Mouse (Mus musculus): ENCODE measurements around the gene Ecel1. TPM values are rescaled to one million over a fixed set of nuclear protein-coding genes. Genes with fewer than 3 reads are reported as not detected.

Ecel1 gene
- total RNA-seq (2021): 0.67 and 0.73 TPM in 2 replicates
- long read RNA-seq: 0 reads

DNA sequence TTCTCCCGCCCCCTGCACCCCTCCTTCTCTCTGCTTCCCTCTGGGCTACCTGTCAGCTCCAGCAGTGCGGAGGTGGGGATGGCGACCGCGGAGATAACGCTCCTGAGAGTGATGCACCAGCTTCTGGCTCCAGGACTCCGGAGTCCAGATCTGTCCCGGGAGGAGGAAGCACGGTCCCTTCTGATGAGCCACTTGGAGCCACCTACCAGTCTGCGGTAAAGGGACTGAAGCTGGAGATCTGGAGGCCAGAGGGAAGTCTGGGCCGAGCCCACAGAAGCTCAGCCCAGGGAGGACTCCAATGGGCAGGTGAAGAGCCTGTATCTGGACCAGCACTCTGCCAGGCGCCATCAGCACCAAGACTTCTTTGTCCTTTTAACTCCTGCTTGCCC, at the start of gene Ecel1:
Gene Ecel1, minus strand, starts transcription at position 323 of the 389 bp plus-strand sequence.
- no peak for DNase-seq

DNA sequence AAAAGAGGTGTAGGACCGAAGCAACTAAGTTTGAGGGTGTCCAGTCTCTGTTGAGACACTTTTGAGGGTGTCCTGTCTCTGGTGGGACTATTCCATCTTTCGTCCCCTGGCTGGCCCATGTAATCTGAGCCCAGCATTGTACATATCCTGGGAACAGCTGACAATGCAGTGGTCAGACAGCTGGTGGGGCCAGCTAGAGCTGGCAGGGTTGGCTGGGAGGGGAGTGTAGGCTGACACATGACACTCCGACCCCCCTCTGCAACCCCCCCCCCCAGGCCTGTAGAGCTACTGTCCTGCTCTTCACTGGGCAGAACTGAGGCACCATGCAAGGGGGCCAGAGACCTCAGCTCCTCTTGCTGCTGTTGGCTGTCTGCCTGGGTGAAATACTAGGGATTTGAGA, 49.2 kb upstream of the Ecel1 start:
- DNase-seq: no peak

DNA sequence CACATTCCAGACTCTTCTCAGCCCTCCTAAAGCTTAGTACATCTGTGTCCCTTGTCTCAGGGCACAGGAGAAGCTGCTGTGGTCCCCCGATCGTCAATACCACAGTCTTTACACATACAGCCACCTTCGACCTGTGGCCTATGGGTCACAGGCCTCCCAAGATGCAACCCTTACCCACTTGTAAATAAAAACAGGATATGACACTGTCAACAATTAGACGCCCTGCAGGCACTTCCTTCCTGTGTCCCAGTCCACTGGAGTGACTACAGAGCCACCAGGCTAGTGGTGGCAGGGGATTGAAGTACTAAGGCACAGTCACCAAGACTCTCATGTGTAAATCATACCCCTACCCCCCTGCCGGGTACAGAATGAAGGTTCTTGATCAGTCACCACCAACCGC, 48.7 kb upstream of the Ecel1 start:
- no peak for DNase-seq

DNA sequence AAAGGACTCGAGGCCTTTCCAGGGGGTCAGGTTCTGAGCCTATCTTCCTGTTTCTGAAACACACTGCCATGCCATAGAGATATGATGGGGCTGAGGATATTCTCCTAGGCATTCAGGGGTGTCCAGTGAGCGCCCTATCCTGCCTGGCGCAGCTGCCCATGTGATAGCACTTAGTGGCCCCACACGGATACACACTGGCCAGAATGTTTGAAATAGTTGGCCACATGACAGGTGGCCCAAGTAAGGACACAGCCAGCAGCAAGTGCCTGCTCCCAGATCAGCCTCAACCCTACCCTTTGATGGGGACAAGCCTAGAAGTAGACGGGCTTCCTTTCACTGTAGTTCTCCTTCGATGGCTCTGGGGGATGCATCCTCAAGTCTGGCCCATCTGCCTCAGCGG, 48.1 kb upstream of the Ecel1 start, which contains the start of gene Chrng:
Gene Chrng, plus strand, starts transcription at position 193 of the 400 bp plus-strand sequence.
- DNase-seq: no peak

DNA sequence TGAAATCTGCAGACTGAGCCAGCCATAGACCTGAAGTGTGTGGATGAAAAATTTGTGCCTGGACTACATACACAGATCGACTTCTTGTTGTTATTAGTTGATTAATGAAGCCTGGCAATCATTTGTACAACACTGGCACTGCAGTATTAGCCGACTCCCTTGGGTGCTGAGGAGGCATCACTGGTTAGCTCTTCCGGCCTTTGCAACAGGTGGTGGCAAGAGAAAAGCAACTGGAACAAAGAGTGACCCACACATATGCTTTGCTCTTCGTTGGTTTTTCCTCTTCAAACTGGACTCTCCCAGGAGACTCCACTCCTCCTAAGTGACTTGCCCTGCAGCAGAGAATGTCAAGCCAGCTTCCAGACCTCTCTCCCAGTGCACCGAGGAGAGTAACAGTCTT, 47.5 kb upstream of the Ecel1 start:
- no peak for DNase-seq

DNA sequence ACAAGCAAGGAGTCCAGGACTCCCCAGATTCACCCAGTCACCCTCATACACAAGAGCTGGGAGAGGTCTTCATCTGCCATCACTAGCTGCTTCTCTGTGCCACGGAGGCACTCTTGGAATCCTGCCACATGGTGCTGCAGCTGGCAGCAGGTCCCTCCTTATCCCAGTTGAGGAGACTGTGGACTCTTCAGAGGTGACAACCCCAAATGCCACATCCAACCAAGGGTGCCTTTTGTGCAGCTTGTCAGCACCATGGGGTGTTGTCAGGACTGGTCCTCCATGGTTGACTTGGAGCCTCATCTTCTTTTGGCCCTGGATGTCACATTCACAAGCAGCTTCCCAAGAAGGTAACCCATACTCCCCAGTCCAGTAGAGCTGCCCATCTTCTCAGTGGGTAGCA, 45.5 kb upstream of the Ecel1 start:
- no peak for DNase-seq

DNA sequence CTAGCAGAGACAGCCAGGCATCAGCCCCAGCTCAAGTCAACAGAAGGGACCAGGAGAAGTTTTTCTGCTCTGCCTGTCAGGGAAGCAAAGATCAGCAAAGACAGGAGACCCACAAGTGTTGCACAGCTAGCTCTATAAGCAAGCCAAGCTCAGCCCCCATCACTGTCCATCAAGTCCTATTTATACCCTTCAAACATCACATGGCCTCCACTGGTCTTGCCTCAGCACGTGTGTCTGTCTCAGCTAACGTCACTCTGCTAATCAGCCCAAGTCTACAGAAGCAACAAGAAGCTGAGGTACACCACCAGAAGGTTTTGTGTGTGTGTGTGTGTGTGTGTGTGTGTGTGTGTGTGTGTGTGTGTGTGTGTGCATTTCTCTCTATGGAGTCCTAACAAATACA, 44.5 kb upstream of the Ecel1 start:
- no peak for DNase-seq

DNA sequence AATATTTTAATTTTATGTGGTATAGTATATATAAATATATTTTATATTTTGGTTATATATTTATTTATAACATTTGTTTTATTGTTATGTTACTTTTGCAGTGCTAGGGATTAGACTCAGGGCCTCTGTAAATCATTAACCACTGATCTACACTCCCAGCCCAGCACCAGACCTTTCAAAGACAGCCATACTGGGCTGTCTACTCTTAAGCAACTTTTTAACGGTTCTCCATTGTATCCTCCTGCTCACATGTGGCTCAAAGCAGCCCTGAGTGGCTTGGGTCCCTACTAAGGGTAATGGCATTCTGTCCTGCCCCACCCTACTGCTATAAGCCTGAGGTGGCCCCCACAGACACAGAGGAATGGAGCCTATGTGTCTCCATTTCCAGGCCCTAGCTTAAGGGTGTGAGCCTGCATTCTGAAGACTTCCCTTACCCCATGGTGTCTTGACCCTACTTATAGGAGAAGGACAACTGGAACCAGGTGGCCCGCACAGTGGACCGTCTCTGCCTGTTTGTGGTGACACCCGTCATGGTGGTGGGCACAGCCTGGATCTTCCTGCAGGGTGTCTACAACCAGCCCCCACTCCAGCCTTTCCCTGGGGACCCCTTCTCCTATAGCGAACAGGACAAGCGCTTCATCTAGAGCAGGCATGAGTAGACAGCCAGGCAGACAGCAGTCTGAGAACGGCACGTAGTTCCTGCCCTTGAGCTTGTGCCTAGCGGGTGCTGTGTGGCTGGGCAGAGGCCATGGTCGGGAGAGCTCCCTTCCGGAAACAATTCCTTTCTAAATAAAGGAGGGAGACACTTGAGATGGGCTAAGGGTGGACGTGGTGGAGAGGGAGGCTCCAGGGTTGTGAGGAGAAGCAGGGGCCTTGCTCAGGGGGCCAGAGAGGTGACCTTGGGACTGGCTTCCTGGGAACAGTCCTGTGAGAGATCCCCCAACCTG, 42.1 kb upstream of the Ecel1 start:
- DNase-seq: no peak

DNA sequence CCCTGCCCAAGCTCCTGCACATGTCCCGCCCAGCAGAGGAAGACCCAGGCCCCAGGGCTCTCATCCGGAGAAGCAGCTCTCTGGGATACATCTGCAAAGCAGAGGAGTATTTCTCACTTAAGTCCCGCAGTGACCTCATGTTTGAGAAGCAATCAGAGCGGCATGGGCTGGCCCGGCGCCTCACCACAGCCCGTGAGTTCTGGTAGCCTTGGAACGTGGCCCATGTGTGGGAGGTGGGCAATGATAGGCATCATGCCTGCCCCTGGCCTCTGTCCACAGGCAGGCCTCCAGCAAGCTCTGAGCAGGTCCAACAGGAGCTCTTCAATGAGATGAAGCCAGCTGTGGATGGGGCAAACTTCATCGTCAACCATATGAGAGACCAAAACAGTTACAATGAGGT, 41.0 kb upstream of the Ecel1 start:
- no peak for DNase-seq

DNA sequence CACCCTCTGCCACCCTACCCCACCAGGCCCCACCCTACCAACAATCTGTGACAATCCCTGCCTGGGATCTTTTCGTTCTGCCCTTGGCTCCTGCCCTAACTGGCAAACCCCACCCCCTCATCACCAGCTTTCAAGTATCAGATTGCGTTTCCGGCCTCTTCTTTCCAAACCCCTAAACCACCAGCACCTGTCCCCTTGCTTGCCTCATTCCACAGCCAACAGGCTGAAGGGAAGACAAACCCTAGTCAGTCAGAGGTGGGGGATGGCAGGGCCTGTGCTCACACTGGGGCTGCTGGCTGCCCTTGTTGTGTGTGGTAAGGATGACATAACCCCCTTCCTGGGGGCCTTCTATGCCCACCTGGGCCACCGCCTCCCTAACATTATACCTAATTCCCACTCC, 34.1 kb upstream of the Ecel1 start, which contains the start of gene Chrnd:
Gene Chrnd, plus strand, starts transcription at position 179 of the 400 bp plus-strand sequence.
- no peak for DNase-seq

DNA sequence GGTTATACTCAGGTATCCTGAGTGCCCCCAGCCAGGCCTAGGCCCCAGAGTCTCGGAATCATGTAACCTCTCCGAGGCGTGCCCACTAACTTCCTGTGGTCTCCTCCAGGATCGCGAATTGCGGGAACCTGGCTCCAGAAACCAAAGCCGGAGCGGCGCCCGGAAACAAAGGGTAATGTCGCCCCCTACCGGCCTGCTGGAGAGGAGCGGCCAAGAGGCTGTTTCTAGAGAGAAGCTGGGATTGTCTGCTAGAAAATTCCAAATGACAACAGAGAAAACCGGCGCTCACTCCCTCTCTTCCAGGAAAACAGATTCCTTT, 30.7 kb upstream of the Ecel1 start:
- peak; percentile 82 for DNase-seq

DNA sequence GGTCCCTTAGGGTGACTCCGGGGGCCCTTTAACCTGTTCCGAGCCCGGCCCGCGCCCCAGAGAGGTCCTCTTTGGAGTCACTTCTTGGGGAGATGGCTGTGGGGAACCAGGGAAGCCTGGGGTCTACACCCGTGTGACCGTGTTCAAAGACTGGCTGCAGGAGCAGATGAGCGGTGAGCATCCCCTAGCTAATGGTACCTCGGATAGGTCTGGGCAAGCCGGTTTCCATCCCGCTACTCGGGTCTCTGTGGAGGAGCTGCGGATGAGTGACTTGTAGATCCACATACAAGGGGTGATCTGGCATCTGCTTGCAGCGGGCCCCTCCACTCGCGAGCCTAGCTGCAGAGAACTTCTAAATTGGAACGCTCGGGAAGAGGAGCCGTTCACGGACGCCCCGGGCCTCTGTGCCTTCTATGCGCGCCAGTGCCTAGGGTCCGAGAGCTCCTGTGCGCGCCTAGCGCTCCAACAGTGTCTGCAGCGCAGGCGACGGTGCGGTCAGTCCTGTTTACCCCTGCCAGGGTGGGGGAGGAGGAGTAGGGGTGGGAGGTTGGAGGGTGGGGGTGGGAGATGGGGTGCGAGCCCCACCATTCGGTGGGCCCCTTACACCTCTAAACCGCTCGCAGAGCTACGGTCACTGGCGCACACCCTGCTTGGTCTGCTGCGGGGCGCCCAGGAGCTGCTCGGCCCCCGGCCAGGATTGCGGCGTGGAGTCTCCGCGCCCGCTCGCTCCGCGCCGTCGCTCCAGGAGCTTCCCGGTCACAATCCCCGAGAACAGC, 30.1 kb upstream of the Ecel1 start:
- no peak for DNase-seq

DNA sequence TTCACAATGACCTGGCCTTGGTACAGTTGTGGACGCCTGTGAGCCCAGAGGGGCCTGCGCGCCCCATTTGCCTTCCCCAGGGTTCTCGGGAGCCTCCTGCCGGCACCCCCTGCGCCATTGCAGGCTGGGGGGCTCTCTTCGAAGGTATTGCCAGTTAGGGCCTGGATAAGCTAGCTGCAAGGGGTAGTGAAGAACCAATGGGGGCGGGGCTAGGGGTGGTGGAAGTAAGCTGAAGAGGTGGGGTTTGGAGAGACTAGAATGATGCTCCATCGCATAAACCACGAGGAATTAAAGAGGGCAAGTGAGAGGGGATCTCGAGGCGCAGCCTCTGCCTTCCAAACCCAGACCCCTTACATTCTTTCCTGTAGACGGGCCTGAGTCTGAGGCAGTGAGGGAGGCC, 29.2 kb upstream of the Ecel1 start:
- DNase-seq: no peak

DNA sequence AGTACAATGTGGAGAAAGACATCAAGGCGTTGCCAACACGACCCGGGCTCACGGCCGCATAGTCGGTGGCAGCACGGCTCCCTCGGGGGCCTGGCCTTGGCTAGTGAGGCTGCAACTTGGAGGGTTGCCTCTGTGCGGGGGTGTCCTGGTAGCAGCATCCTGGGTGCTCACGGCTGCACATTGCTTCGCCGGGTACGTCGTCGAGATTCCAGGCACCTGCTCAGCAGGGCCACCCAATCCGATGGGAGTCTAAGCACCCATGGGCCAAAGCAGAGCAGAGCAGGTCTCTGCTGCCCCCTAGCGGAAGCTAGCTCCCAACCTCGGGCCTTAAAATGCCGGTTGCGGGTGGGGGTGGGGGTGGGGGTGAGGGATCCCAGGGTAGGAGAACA, 28.4 kb upstream of the Ecel1 start:
- DNase-seq: peak; percentile 82

DNA sequence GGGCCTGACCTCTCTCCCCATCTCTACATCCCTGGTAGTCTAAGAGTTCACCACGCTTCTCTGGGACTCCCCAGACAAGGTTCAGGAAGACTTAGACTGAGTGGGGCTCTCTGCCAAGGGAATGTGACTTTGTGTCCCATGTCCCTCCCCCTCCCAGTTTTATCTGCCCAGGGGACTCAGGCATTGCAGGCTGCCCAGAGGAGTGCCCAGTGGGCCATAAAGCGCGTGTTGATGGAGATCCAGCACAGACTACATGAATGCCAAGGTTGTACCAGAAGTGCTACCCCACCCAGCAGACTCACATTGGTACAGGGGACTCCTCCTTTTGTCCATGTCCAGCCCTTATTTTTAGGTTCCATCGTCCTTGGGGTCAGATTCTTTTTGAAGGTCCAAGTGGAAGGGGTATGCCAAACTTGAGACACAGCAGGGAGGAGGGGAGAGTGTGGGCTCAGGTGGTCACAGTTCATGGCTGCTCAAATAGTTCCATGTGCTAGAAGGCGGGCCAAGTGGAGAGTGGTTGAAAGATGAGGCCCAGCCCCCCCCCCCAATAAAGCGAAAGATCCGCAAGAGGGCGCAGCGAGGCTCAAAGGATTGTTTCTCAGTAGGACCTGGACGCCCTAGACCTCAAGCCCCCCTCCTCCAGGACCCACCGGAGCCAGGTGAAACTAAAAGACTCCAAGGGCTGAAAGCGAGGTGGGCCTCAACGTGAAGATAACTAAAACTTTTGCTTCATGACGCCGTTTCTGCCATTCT, 27.9 kb upstream of the Ecel1 start:
- no peak for DNase-seq

DNA sequence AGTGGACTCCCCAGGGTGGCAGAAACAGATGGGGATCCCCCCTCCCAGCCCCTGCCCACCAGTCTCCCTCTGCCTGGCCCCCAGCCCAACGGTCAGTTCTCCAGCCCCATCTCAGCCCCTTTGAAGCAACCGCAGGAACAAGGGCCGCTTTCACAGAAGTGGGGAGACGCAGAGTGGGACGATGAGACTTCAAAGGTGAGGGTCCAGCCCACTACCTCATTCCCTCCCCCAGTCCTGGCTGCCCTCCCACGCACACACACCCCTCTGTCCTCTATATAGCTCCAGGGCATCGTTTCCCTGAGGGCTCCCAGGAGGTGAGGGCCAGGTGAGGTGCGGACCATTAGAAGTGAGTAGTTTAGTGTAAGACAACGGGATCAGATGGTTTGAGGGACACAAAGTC, 26.7 kb upstream of the Ecel1 start, which contains the start of gene Prss56:
Gene Prss56, plus strand, starts transcription at position 301 of the 400 bp plus-strand sequence.
- DNase-seq: no peak

DNA sequence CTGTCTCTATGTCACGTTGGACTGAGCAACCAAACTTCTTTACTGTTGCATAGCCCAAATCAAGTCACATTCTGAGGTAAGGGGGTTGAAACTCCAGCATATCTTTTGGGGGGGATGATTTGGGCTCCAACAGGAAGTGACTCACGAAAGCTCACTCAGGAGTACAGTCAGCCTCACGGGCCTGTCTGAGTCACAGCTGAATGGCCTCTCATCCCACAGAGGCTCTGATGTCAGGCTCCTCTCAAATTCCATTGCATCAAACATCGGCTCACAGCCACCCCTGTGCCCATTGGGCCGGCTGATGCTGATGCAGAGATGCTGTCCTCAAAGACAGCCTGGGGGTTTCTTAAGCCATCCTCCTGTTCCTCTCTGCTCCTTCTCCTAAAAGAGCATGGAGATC, 24.6 kb upstream of the Ecel1 start:
- peak; percentile 55 for DNase-seq

DNA sequence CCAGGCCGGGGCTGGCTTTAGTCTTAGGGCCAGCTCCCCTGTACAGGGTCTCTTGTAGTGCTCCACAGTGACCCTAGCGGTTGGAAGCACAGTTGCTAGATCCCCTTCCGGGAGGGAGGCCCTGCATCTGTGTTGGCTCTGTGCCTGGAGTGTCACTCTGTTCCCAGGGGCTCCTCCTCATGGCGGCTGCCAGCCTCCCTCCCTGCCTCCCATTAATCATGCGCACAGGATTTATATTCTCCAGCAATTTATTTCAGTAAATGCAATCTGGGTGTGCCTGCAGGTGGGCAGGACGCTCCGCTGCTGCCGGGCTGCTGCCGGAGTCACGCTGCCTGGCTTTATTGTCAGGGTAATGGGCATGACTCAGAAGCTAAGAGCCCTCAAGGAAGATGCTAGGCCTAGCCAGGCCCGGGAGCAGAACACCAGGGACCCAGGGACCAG, 19.6 kb upstream of the Ecel1 start:
- peak; percentile 31 for DNase-seq

DNA sequence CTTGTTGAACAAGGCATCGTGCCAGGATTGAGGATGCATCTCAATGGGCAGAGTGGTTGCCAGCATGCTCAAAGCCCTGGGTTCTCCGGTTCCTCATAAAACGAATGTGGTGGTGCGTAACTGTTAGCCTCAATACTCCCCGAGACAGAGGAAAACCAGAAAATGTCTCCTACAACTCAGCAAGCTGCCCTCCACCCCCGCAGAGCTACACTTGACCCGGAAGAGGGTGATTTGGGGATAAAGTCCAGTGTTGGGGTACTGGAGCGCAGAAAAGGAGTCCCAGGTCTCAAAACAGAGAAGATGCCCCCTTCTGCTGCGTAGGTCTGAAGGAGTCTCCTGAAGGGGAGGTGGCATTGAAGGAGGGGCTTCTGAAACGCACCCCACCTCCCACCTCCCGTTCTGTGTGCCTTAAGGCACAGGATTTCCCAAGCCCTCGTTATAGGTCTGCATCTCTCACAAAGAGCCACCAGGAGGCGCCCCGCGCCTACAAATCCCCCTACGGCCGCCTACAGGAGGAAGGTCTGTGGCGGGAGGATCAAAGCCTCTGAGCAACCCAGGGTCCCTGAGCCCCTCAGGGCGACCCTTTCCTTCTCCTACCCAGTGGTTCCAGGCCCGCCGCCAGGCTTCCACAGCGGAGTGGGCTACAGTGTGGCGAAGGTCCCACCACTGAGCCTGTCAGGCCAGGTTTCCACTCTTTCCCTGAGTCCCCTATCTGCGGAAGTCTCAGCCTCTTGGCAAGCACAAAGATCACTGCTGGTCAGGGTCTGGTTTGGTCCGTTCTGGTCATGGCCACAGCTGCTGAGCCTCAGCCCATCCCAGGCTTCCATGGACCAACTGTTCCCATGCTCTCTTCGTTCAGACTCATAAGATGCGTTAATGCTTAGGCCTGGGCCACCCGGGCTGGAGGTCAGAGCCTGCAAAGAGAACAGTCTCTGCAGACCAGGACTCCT, 18.0 kb upstream of the Ecel1 start:
- DNase-seq: peak; percentile 72

DNA sequence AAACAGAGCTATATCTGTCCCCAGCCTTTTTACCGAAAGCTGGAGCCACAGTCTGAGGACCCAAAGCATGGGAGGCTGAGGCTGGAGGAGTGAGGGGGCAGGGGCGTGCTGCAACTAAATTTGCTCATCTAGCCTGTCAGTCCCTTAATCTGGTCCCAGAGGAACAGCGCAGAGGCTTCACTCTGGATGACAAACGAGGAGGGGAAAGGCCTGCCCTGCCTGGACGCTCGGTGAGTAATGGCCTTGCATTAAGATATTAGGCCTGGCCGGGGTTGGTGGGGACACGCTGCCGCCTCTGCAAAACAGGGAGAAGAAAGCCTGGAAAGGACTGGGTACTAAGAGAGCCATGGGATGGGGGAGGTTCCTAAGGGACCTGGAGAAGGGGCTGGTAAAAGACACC, 16.0 kb upstream of the Ecel1 start:
- DNase-seq: peak; percentile 47

DNA sequence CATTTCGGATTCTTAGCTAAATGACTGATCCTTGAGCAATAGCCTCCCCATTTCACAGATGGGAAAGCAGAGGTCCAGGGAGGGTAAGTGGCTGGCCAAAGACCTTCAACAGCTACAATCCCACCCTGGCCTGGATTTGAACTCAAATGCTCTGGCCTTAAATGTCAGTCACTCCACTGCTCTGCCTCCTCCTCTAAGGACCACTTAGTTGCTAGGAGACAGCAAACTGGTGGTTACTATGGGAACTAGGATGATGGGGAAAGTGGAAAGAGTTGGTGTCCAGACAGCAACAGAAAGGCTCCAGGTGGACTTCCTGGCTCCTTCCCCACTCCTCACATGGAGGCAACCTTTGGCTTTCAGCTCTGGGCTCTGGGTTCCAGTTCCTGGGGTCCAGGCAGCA, 15.0 kb upstream of the Ecel1 start:
- no peak for DNase-seq
